6 mouse cellular contexts compared by ENCODE assay signal in genomic region chr19:41375096-41375495, GRCm38 (mm10).
"Had no signal": no experiment of that assay in that cellular context is flagged by ENCODE, and none has a peak within 500 bp of the region (broad histone marks: within the 10 kb centered on the region; RNA-seq: fewer than 3 reads in every experiment).

No protein-coding gene starts in this region.

- DNase-seq: kidney, postnatal 14 days; liver, embryonic 13.5 days; liver, postnatal 0 days; lung, postnatal 14 days; retina, postnatal 1 day; thymus, postnatal 4 days had no signal
